Mouse (Mus musculus) brain, adult 2 months (tissue): Measurements from ENCODE around the gene Mb21d2.

Source experiments
- DNase-seq: peaks from one replicate; pipeline ENCODE4 v3.0.0; 2011; ENCODE audit warnings: low read depth, low spot score

Mb21d2 gene

DNA sequence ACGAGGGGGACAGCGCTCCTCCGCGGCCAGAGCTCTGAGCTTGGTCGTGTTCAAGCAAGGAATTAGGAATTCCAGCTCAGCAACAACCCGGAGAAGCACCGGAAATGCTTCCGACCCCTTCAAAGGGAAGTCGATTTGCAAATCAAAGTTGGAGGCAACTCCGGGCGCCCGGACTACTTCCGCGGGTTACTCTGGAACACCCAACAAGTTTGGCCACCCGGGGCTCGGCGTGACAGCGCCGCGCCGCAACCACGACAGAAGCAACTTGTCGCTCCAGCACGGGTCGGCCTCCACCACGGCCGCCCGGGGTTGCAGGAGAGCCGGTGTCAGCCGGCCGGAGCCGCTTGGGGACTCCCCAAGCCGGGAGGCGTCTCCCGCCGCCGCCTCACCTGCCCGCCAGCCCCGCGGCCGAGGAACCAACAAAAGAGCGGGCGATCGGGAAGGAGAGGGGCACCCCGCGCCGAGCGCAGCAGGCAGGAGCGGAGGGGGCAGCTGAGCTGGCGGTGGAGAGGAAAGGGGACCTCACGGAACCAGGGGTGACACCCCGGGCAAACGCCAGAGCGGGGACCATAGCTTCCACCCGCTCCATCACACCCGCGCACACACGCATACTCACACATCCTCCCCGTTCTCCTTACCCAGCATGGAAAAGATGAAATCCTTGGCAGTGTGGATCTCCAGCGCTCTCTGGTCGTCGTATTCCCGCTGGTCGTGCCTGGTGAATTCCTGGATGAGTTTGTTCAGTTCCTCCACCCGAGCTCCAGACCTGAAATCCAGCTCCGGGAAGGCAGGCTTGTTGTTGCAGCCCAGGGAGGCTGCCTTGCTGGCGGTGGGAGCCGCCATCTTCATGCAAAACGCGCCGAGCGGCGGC, at the start of gene Mb21d2:
Gene Mb21d2, minus strand, starts transcription at position 859 of the 871 bp plus-strand sequence.
- peak; percentile 80 for DNase-seq

DNA sequence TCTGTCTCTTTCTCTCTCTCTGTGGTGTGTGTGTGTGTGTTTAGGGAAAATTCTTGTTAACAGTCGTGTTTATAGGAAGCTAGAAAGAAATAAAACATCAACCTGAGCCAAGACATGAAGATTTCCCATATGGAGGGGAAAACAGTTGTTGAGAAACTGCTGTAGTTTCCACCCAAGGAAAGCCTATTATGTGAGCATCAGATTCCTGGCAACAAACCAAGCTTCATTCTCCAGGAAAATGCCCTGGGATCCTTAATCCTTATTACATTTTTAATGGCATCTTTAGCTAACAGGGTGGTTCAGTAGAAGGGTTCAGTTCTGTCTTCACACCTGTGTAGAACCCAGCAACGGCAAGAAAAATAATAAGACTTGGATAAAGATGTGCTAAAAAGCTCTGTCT, 36.8 kb upstream of the Mb21d2 start:
- no peak for DNase-seq

GRCm38 (mm10) chr16:28964048-28964447, 34.6 kb upstream of the Mb21d2 start:
- peak; percentile 42 for DNase-seq

DNA sequence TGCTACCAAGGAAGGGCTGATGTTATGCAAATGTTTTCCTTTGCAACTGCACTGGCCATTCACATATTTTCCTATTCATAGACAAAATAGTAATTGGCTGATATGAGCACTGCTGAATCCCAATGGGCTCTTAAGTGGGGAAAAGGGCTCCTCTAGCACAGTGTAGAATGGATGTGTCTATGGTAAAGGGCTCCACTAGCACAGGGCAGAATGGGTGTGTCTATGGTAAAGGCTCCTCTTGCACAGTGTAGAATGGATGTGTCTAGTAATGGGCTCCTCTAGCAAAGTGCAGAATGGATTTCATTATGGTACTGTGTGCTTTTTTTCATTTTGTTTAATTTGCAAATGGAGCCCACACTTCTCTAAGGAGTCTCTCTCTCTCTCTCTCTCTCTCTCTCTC, 33.5 kb upstream of the Mb21d2 start:
- no peak for DNase-seq

- peak; percentile 65 for DNase-seq
Observed at GRCm38 (mm10) chr16:28949810-28950209, 20.3 kb upstream of the Mb21d2 start.

- DNase-seq, result no peak
Observed at GRCm38 (mm10) chr16:28943254-28943653, 13.8 kb upstream of the Mb21d2 start.

- DNase-seq, result no peak
Observed at GRCm38 (mm10) chr16:28936181-28936792, 6.8 kb upstream of the Mb21d2 start.

- DNase-seq, result no peak
Observed at GRCm38 (mm10) chr16:28935701-28936100, 6.2 kb upstream of the Mb21d2 start.

GRCm38 (mm10) chr16:28931213-28931612, 1.7 kb upstream of the Mb21d2 start:
- no peak for DNase-seq

DNA sequence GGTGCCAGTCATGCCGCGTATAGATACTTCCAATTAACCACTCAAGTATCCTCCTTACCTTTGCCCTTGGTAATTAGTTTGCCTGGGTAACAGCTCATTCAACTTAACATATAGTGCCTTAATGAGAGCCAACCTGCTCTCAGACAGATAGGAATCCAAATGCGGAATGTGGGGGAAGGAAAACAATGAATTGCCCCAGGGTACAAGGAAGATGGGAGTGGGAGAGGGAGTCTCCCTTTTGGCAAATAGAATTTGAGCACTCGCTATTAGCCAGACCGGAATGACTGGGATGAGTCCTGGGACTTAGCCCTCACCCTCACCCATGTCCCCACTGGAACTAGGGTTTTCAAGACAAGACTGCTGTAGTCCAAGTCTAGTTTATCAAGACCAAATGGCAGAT, 953 bp upstream of the Mb21d2 start:
- DNase-seq, result no peak

DNA sequence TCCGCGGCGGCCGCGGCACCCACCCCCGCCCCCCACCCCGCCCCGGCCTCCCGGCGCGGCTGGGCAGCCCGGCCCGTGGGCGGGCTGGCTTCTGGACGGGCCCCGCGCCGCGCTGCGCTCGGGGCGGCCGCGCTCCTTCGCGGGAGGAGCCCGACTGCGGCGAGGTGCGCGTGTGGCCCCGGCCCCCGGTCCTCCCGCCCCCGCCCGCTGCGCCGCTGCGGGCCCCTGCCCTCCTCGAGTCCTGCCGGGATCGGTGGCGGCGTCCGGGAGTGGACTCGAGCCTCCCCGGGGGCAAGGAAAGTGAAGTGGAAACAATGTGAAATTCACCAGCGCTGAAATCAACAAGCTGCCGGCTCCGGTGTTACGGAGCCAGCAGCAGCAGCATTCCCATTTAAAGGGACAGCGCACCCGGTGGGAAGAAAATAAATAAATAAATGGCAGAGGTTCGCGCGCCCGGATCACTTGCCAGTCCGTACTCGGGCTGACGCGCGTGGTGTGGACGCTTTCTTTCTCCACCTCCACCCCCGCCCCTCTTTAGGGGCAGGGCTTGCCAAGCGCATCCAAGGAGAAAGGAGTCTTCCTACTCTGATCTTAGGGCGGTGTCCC, 316 bp upstream of the Mb21d2 start:
- peak; percentile 86 for DNase-seq

DNA sequence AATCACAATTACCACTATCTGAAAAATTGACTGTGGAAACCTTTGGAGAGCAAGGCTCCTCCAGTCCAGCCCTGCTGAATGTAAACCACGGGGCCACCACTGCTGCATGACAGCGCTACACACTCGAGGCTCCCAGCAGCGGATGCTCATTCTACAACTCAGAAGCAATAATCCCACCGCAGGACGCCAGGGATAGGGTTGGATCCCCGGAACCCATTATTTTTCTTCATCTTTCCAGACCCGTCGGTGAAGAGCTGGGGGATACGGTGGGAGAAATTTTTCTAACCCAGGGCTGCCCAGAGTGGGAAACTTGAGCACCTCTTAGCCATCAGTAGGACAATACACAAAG, 1.0 kb downstream of the Mb21d2 start:
- peak; percentile 75 for DNase-seq

- peak; percentile 50 for DNase-seq
Observed at GRCm38 (mm10) chr16:28927381-28927780, 2.1 kb downstream of the Mb21d2 start.

DNA sequence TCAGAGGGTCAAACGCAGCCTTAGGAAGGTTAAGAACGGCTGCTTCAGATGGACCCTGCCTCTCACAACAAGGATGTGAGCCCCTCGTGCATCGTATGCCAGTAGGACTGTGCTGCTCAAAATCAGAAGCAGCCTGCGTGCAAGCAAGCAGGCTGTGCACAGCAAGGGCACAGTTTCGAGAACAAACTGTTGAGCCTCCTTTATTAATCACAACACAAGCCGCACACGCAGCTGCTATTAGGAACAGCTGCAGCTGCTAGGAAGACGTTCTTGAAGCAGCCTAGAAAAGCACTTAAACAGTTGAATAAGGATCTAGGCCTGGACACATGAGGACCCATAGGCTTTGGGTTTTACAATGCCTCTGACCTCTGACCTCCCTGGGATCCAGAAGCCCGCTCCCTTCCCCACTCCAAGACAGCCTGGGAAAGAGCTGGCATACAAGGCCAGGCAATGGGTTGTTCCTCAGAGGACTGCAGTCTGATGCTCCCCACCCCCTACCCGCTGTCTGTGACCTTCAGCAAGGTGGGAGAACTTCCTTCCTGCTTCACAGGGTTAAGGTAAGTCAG, 10.1 kb downstream of the Mb21d2 start:
- peak; percentile 58 for DNase-seq

DNA sequence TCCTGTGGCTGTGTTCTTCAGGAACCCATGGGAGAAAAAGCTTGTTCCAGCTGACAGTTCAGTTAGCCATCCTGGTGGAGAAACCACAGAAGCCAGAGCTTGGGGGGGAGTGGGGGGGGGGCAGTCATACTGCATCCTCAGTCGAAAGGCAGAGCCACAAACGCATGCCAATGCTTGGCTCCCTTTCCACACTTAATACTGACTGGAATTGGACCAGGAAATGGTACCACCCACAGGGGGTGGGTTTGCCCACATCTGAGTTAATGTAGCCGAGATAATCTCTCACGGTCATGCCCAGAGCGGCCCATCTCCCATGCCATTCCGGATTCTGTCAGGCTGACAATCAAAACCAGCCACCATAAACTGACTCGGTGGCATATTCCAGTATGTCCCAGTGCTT, 14.1 kb downstream of the Mb21d2 start:
- no peak for DNase-seq

DNA sequence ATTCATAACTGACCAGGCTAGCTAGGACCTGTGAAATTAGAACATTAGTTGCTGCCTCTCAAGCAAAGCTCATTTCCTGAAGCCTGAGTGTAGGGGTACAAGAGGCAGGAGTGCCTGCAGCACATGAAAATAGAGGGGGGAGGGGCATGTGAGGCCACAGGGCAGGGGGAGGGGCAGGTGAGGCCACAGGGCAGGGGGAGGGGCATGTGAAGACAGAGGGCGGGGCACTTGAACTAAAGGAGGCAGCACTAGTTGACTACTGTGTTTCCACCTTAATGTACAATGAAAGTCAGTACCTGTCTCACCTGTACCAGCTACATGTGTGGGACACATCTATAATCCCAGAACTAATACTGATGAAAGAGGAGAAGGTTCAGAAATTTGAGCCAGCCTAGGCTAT, 14.8 kb downstream of the Mb21d2 start:
- no peak for DNase-seq

DNA sequence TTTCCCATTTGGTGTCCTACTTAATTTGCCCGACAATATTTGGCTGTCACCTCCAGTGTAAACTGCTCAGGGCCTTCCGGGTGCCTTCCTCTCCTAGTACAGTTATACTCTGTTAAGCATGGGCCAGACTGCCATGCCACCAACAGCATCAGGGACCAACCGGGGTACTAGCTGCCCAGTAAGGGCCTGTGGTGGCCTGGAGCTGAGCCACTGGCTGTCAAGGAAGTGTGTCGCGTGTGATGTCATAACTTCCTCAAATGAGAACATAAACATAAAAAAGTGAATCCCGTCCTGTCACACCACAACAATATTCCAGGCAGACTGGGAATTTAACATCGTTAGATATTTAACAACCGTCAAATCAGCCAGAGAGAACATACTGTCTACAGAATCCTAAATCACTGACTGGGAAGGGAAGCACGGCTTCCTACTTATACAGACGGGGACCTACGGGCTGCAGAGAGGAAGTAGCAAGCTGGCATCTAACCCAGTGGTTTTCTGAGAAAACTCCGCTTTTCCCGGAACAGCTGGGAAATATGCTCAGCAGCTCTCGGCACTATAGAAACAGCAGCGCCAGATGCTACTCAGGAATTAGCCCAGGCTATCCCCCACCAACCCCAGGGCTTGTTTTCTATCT, 17.9 kb downstream of the Mb21d2 start:
- peak; percentile 22 for DNase-seq

DNA sequence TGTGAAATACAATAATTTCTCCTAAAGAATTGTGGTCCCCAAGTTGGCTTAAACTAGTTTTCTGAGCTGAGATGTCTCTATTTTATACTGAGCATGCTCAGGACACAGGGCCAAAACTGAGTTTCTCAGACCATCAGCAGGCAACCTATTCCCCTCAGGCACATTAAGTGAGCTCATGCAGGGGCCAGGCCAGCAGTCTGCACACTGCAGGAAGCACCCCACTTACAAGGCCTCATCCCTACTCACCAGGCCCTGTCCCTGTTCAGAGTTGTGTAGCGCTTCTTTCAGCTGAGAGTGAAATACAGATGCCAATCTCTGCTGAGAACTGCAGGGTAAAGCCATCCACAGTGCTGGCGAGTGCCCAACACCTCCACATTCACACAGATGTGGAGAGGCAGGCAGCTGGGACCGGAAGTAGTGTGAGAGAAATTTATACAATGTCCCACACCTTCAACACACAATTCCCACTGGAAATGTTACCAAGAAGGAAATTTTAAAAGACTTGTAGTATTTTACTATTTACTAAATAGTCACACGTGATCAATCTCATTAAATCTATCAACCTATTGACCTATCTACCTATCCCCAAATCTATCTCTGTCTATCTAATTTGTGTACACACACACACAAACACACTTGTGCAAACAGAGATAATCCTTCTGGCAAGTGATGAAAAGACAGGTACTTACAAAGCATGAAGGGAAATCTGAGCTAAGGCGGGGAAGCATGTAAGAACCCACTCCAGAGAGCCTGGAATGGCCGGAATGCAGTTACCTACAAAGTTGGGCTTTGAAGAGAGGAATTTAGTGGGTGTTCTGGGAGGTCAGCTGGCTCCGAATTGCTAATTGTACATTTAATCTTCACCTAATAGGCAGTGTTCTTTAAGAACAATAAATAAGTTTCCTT, 22.9 kb downstream of the Mb21d2 start:
- no peak for DNase-seq

GRCm38 (mm10) chr16:28905567-28906289, 23.7 kb downstream of the Mb21d2 start:
- DNase-seq, result no peak
